Mouse (Mus musculus) MEL (cell line): ENCODE measurements around the gene Fgf8.

Experiments
- BHLHE40 ChIP-seq: IDR thresholded peaks from 2 replicates; pipeline ENCODE4 v1.6.1; 2012; ENCODE audit warnings: low read depth, mild to moderate bottlenecking, inconsistent platforms, low read length, improper control_type of control experiment, borderline replicate concordance
- CHD1 ChIP-seq: IDR thresholded peaks from 2 replicates; pipeline ENCODE4 v1.6.1; 2012; ENCODE audit warnings: low read depth, mild to moderate bottlenecking, inconsistent platforms, low read length, improper control_type of control experiment
- CHD2 ChIP-seq: IDR thresholded peaks from 2 replicates; pipeline ENCODE4 v1.6.1; 2011; ENCODE audit warnings: low read length, improper control_type of control experiment
- CTCF ChIP-seq, 3 experiments: IDR thresholded peaks in 2 of 3; conservative IDR thresholded peaks in 1 of 3; 2 replicates each; pipeline ENCODE4 v1.5.1; 2011 to 2012; ENCODE audit warnings: low read length in 3 of 3, low read depth in 2 of 3, mild to moderate bottlenecking in 2 of 3, improper control_type of control experiment in 1 of 3, inconsistent platforms in 1 of 3, mixed read lengths in 1 of 3, moderate library complexity in 1 of 3; ENCODE audit not compliant: control insufficient read depth in 1 of 3, insufficient read depth in 1 of 3, poor library complexity in 1 of 3, severe bottlenecking in 1 of 3
- EP300 ChIP-seq, 2 experiments: IDR thresholded peaks; 2 replicates each; pipeline ENCODE4 v1.6.1; 2011; ENCODE audit warnings: improper control_type of control experiment in 2 of 2, low read length in 2 of 2, low read depth in 1 of 2, mild to moderate bottlenecking in 1 of 2
- GATA1 ChIP-seq: IDR thresholded peaks from 2 replicates; pipeline ENCODE4 v1.6.1; 2011; ENCODE audit warnings: low read depth, low read length, improper control_type of control experiment
- MXI1 ChIP-seq: IDR thresholded peaks from 2 replicates; pipeline ENCODE4 v1.6.1; 2011; ENCODE audit warnings: mild to moderate bottlenecking, low read depth, low read length, improper control_type of control experiment
- POLR2A ChIP-seq, 2 experiments: IDR thresholded peaks; 2 replicates each; pipeline ENCODE4 v1.6.1; 2011 to 2012; ENCODE audit warnings: low read length in 2 of 2, mild to moderate bottlenecking in 2 of 2, control low read depth in 1 of 2, improper control_type of control experiment in 1 of 2, low read depth in 1 of 2, moderate library complexity in 1 of 2; ENCODE audit not compliant: control insufficient read depth in 1 of 2, insufficient read depth in 1 of 2, poor library complexity in 1 of 2
- POLR2AphosphoS2 ChIP-seq: IDR thresholded peaks from 2 replicates; pipeline ENCODE4 v1.6.1; 2011; ENCODE audit warnings: low read length, improper control_type of control experiment
- POLR2AphosphoS5 ChIP-seq: IDR thresholded peaks from 2 replicates; pipeline ENCODE4 v1.6.1; 2012; ENCODE audit warnings: low read depth, borderline replicate concordance, mild to moderate bottlenecking, inconsistent platforms, low read length, moderate library complexity, mixed read lengths
- RAD21 ChIP-seq: IDR thresholded peaks from 2 replicates; pipeline ENCODE4 v1.6.1; 2011; ENCODE audit warnings: mild to moderate bottlenecking, low read depth, low read length, improper control_type of control experiment
- TAL1 ChIP-seq: IDR thresholded peaks from 2 replicates; pipeline ENCODE4 v1.6.1; 2012; ENCODE audit warnings: mild to moderate bottlenecking, inconsistent platforms, low read length, moderate library complexity, mixed read lengths
- TCF12 ChIP-seq: IDR thresholded peaks from 2 replicates; pipeline ENCODE4 v1.6.1; 2014; ENCODE audit warnings: low read depth, mild to moderate bottlenecking, inconsistent platforms, low read length, improper control_type of control experiment, moderate library complexity
- USF1 ChIP-seq: IDR thresholded peaks from 2 replicates; pipeline ENCODE4 v1.6.1; 2014; ENCODE audit warnings: low read depth, mild to moderate bottlenecking, inconsistent platforms, low read length, improper control_type of control experiment, moderate library complexity

DNA sequence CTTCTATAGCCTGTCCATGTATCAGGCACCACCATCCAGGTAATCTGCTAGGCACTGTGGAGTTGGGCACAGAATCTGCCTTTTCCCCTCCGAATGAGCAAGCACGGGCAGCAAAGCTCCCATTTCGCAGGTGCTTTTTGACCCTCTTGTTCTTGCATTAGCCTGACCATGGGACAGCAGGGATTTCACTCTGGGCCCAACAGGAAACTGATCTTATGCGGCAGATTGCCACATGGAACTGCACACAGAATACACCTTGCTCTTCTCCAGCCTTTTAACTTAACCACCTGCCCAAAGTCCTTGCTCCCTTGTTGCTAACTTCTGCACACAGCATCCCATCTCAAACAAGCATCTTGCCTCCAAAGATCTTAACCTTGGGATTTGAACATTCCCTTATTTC lies 55.7 kb downstream of the Fgf8 start:
- TF ChIP-seq BHLHE40 (no peak), POLR2A (IDR thresholded peaks at IDR 0.05; ENCODE audit: control insufficient read depth in 1 of 2, insufficient read depth in 1 of 2, low read depth in 1 of 2, low read length in 2 of 2, poor library complexity in 1 of 2) (no peak), TAL1 (no peak), CHD1 (no peak), POLR2AphosphoS5 (no peak), RAD21 (no peak), CTCF (IDR thresholded peaks at IDR 0.05 in 2 of 3, conservative IDR thresholded peaks at IDR 0.05 in 1 of 3; ENCODE audit: control insufficient read depth in 1 of 3, insufficient read depth in 1 of 3, low read depth in 2 of 3, low read length in 3 of 3, poor library complexity in 1 of 3, severe bottlenecking in 1 of 3) (no peak), CHD2 (no peak), USF1 (no peak), MXI1 (no peak), POLR2AphosphoS2 (no peak), GATA1 (no peak), TCF12 (no peak), EP300 (IDR thresholded peaks at IDR 0.05; ENCODE audit: low read depth in 1 of 2, low read length in 2 of 2) (no peak)
